Mouse (Mus musculus): ENCODE measurements around the gene Arfgef2.

GRCm38 (mm10) chr2:166771396-166771795 is 34.0 kb upstream of the Arfgef2 start:
- TF ChIP-seq MAX (IDR thresholded peaks at IDR 0.05; ENCODE audit: low read depth) (no peak), POLR2AphosphoS2 (IDR thresholded peaks at IDR 0.05; ENCODE audit: insufficient read length, low read depth) (no peak), POLR2A (IDR thresholded peaks at IDR 0.05; ENCODE audit: insufficient read length, low read depth) (no peak), TCF12 (IDR thresholded peaks at IDR 0.05; ENCODE audit: insufficient read depth, poor library complexity, severe bottlenecking) (no peak), MYOG (IDR thresholded peaks at IDR 0.05; ENCODE audit: control insufficient read depth in 1 of 3, insufficient read depth in 1 of 3, insufficient read length in 2 of 3, low read depth in 2 of 3) (no peak)

Data from myocyte (in vitro differentiated cells).